Mouse (Mus musculus): ENCODE results near the gene 5830473C10Rik. TPM values are rescaled to one million over a fixed set of nuclear protein-coding genes. Genes with fewer than 3 reads are reported as not detected.

5830473C10Rik gene
- polyA plus RNA-seq (2015; fragmentation: Nextera tagmentation; extraction: Ambion mirVana): not detected in 2 replicates

GRCm38 (mm10) chr5:90560743-90561142 is at the start of gene 5830473C10Rik:
Gene 5830473C10Rik (plus strand): TSS chr5:90561107.

GRCm38 (mm10) chr5:90518356-90519100 is 42.4 kb upstream of the 5830473C10Rik start, which contains the start of gene Afm:
Gene Afm (plus strand): TSS chr5:90518932.

GRCm38 (mm10) chr5:90640286-90641217 is 79.6 kb downstream of the 5830473C10Rik start, which contains the start of gene Rassf6:
Gene Rassf6 (minus strand): TSS chr5:90640657.

Other genes starting within 250 kb of the 5830473C10Rik start
- gene Ankrd17, start 194.5 kb upstream of the 5830473C10Rik start, polyA plus RNA-seq (2015; fragmentation: Nextera tagmentation; extraction: Ambion mirVana): 19.9 and 21.0 TPM in 2 replicates
- gene Gm9958, start 193.9 kb upstream of the 5830473C10Rik start, polyA plus RNA-seq (2015; fragmentation: Nextera tagmentation; extraction: Ambion mirVana): 4.6 and 4.8 TPM in 2 replicates
- gene Alb, start 100.2 kb upstream of the 5830473C10Rik start, polyA plus RNA-seq (2015; fragmentation: Nextera tagmentation; extraction: Ambion mirVana): 4.0 and 7.9 TPM in 2 replicates
- gene Afp, start 70.4 kb upstream of the 5830473C10Rik start, polyA plus RNA-seq (2015; fragmentation: Nextera tagmentation; extraction: Ambion mirVana): 2.9 and 3.9 TPM in 2 replicates
- gene Afm, start 42.2 kb upstream of the 5830473C10Rik start, polyA plus RNA-seq (2015; fragmentation: Nextera tagmentation; extraction: Ambion mirVana): 0.06 TPM in 1 of 2 replicates, not detected in the other
- 0.08 and 0.19 TPM in 2 replicates for gene Rassf6, start 79.5 kb downstream of the 5830473C10Rik start, polyA plus RNA-seq (2015; fragmentation: Nextera tagmentation; extraction: Ambion mirVana)
- gene Cxcl5, start 198.3 kb downstream of the 5830473C10Rik start, polyA plus RNA-seq (2015; fragmentation: Nextera tagmentation; extraction: Ambion mirVana): 1.3 and 1.5 TPM in 2 replicates
- 96.8 and 112 TPM in 2 replicates for gene Ppbp, start 207.4 kb downstream of the 5830473C10Rik start, polyA plus RNA-seq (2015; fragmentation: Nextera tagmentation; extraction: Ambion mirVana)
- 438 and 463 TPM in 2 replicates for gene Pf4, start 211.3 kb downstream of the 5830473C10Rik start, polyA plus RNA-seq (2015; fragmentation: Nextera tagmentation; extraction: Ambion mirVana)
- not detected in 2 replicates for gene Cxcl3, start 225.0 kb downstream of the 5830473C10Rik start, polyA plus RNA-seq (2015; fragmentation: Nextera tagmentation; extraction: Ambion mirVana)
- gene Cxcl15, start 233.4 kb downstream of the 5830473C10Rik start, polyA plus RNA-seq (2015; fragmentation: Nextera tagmentation; extraction: Ambion mirVana): not detected in 2 replicates

Measured in spleen, postnatal 0 days (tissue).